Comparison of ENCODE assay signal across 22 mouse cellular contexts in genomic region chr19:45336718-45337117, GRCm38 (mm10). TPM values are rescaled to one million over a fixed set of nuclear protein-coding genes. Genes with fewer than 3 reads are reported as not detected.
A peak's percentile ranks its signal among the peaks of the same experiment; 100 is the strongest.
DNase-seq lines count a peak whose midpoint lies in the region; ATAC-seq and TF ChIP-seq lines count a peak whose summit lies in the region.
"Had no signal": no experiment of that assay in that cellular context is flagged by ENCODE, and none has a peak within 500 bp of the region (broad histone marks: within the 10 kb centered on the region; RNA-seq: fewer than 3 reads in every experiment).

No protein-coding gene starts in this region.

- H3K9ac ChIP-seq in embryonic facial prominence, embryonic 14.5 days (ENCODE audit: low read depth, low read length) = no peak overlapping the region
- H3K9ac ChIP-seq in midbrain, embryonic 12.5 days (replicated peaks) = no peak overlapping the region
- H3K9ac ChIP-seq in midbrain, postnatal 0 days (replicated peaks; ENCODE audit: low read length, poor library complexity, severe bottlenecking) = no peak overlapping the region
- no peak overlapping the region for H3K9ac ChIP-seq in limb, embryonic 14.5 days (ENCODE audit: low read depth, low read length, severe bottlenecking)
- H3K9ac ChIP-seq: embryonic facial prominence, embryonic 15.5 days; forebrain, embryonic 15.5 days; heart, embryonic 15.5 days had no signal

- H3K4me1 ChIP-seq in embryonic facial prominence, embryonic 14.5 days (ENCODE audit: control insufficient read depth, insufficient read depth, low read length) = peaks cover 11% of the 10 kb centered on the region; the same call in 1 of the 2 replicates
- H3K4me1 ChIP-seq in embryonic facial prominence, embryonic 10.5 days = peaks cover 15% of the 10 kb centered on the region; the same call in 1 of the 2 replicates
- peaks cover 14% of the 10 kb centered on the region for H3K4me1 ChIP-seq in midbrain, embryonic 12.5 days
- H3K4me1 ChIP-seq in midbrain, postnatal 0 days (ENCODE audit: insufficient read depth, low read length) = no peaks in the 10 kb centered on the region
- H3K4me1 ChIP-seq in limb, embryonic 14.5 days (ENCODE audit: control insufficient read depth, insufficient read depth, low read length) = no peaks in the 10 kb centered on the region
- H3K4me1 ChIP-seq: heart, embryonic 15.5 days had no signal

- peak; percentile 53; the same call in 1 of the 2 replicates for ATAC-seq in embryonic facial prominence, embryonic 14.5 days (ENCODE audit: low read depth)
- ATAC-seq in midbrain, embryonic 12.5 days (ENCODE audit: low FRiP score, low read depth) = no peak
- ATAC-seq in midbrain, postnatal 0 days (ENCODE audit: low FRiP score) = no peak
- peak; percentile 63 for ATAC-seq in limb, embryonic 14.5 days (ENCODE audit: low FRiP score, low read depth)
- ATAC-seq: forebrain, embryonic 15.5 days; hindbrain, postnatal 0 days had no signal

- H3K9me3 ChIP-seq in embryonic facial prominence, embryonic 14.5 days (ENCODE audit: control insufficient read depth, low read length) = no peaks in the 10 kb centered on the region
- H3K9me3 ChIP-seq in embryonic facial prominence, embryonic 10.5 days = no peaks in the 10 kb centered on the region
- H3K9me3 ChIP-seq in midbrain, embryonic 12.5 days = no peaks in the 10 kb centered on the region
- no peaks in the 10 kb centered on the region for H3K9me3 ChIP-seq in midbrain, postnatal 0 days (ENCODE audit: low read length)
- H3K9me3 ChIP-seq in limb, embryonic 14.5 days (ENCODE audit: control insufficient read depth, low read length) = no peaks in the 10 kb centered on the region
- H3K9me3 ChIP-seq: embryonic facial prominence, embryonic 15.5 days; forebrain, embryonic 15.5 days; heart, embryonic 15.5 days had no signal

- DNase-seq in embryonic facial prominence, embryonic 14.5 days (ENCODE audit: low spot score) = peak; percentile 48
- no peak for DNase-seq in embryonic facial prominence, embryonic 10.5 days (ENCODE audit: low spot score)
- no peak for DNase-seq in midbrain, postnatal 0 days (ENCODE audit: low spot score)
- peak; percentile 40 for DNase-seq in limb, embryonic 14.5 days (ENCODE audit: low spot score)
- peak; percentile 37 for DNase-seq in retina, embryonic 14.5 days (ENCODE audit: low spot score)
- no peak for DNase-seq in cerebellum, postnatal 36 days
- no peak for DNase-seq in gastrocnemius, adult 18-20 months (ENCODE audit: low spot score)
- DNase-seq: adrenal gland, postnatal 14 days; B cell, adult 2 months; cerebellum, adult 11-12 months; cerebellum, adult 9-10 months; cerebellum, postnatal 25 days; gastrocnemius, postnatal 10 days; heart, adult 2 months; heart, postnatal 14 days had no signal

- no peaks in the 10 kb centered on the region for H3K36me3 ChIP-seq in embryonic facial prominence, embryonic 14.5 days (ENCODE audit: control insufficient read depth, insufficient read depth, low read length)
- no peaks in the 10 kb centered on the region for H3K36me3 ChIP-seq in embryonic facial prominence, embryonic 10.5 days (replicated peaks)
- no peaks in the 10 kb centered on the region for H3K36me3 ChIP-seq in midbrain, embryonic 12.5 days
- H3K36me3 ChIP-seq in midbrain, postnatal 0 days (ENCODE audit: insufficient read depth, low read length) = no peaks in the 10 kb centered on the region
- H3K36me3 ChIP-seq in limb, embryonic 14.5 days (ENCODE audit: control insufficient read depth, insufficient read depth, low read length) = no peaks in the 10 kb centered on the region
- H3K36me3 ChIP-seq: embryonic facial prominence, embryonic 15.5 days; forebrain, embryonic 15.5 days; heart, embryonic 15.5 days had no signal

- no peaks in the 10 kb centered on the region for H3K27me3 ChIP-seq in embryonic facial prominence, embryonic 14.5 days (replicated peaks; ENCODE audit: control insufficient read depth, insufficient read depth, low read length)
- H3K27me3 ChIP-seq in embryonic facial prominence, embryonic 10.5 days (replicated peaks; ENCODE audit: low read depth, poor library complexity, severe bottlenecking) = 0 out of 2 replicates have a peak, but pooled peaks cover 14% of the 10 kb centered on the region
- H3K27me3 ChIP-seq in midbrain, embryonic 12.5 days = peaks cover 13% of the 10 kb centered on the region
- H3K27me3 ChIP-seq in midbrain, postnatal 0 days (ENCODE audit: insufficient read depth, low read length) = no peaks in the 10 kb centered on the region
- H3K27me3 ChIP-seq in limb, embryonic 14.5 days (ENCODE audit: control insufficient read depth, insufficient read depth, low read length) = no peaks in the 10 kb centered on the region
- H3K27me3 ChIP-seq: embryonic facial prominence, embryonic 15.5 days; forebrain, embryonic 15.5 days; heart, embryonic 15.5 days had no signal

- TF ChIP-seq CTCF in midbrain, postnatal 0 days (IDR thresholded peaks at IDR 0.05) = no peak

- H3K27ac ChIP-seq in embryonic facial prominence, embryonic 14.5 days (replicated peaks; ENCODE audit: low read depth, low read length) = no peak overlapping the region
- H3K27ac ChIP-seq in embryonic facial prominence, embryonic 10.5 days (replicated peaks) = no peak overlapping the region
- 0 out of 2 replicates have a peak overlapping the region, but pooled peaks have one; percentile 80 for H3K27ac ChIP-seq in midbrain, embryonic 12.5 days (replicated peaks)
- H3K27ac ChIP-seq in midbrain, postnatal 0 days (ENCODE audit: low read depth, low read length) = no peak overlapping the region
- no peak overlapping the region for H3K27ac ChIP-seq in limb, embryonic 14.5 days (replicated peaks; ENCODE audit: low read depth, low read length)
- H3K27ac ChIP-seq: embryonic facial prominence, embryonic 15.5 days; heart, adult 2 months; heart, embryonic 15.5 days; hindbrain, postnatal 0 days had no signal

- TF ChIP-seq POLR2A in limb, embryonic 14.5 days (IDR thresholded peaks at IDR 0.05; ENCODE audit: borderline replicate concordance, extremely low read depth, insufficient read depth, insufficient read length) = no peak

- H3K4me3 ChIP-seq in embryonic facial prominence, embryonic 14.5 days (ENCODE audit: low read depth, low read length) = no peak overlapping the region
- H3K4me3 ChIP-seq in embryonic facial prominence, embryonic 10.5 days = no peak overlapping the region
- no peak overlapping the region for H3K4me3 ChIP-seq in midbrain, embryonic 12.5 days
- no peak overlapping the region for H3K4me3 ChIP-seq in midbrain, postnatal 0 days (ENCODE audit: low read depth, low read length)
- no peak overlapping the region for H3K4me3 ChIP-seq in limb, embryonic 14.5 days (replicated peaks; ENCODE audit: low read length)
- H3K4me3 ChIP-seq: embryonic facial prominence, embryonic 15.5 days; erythroblast, embryonic 14.5 days; forebrain, embryonic 15.5 days; heart, adult 2 months; heart, embryonic 15.5 days had no signal

- 76% methylated on average over 6 of the region's 6 CpGs for WGBS in embryonic facial prominence, embryonic 14.5 days
- 82% methylated on average over 6 of the region's 6 CpGs for WGBS in embryonic facial prominence, embryonic 10.5 days
- WGBS in midbrain, embryonic 12.5 days = 76% methylated on average over 6 of the region's 6 CpGs
- WGBS in midbrain, postnatal 0 days = 78% methylated on average over 6 of the region's 6 CpGs
- 68% methylated on average over 6 of the region's 6 CpGs for WGBS in limb, embryonic 14.5 days

- H3K4me2 ChIP-seq in embryonic facial prominence, embryonic 14.5 days (ENCODE audit: low read depth, low read length) = no peak overlapping the region
- no peak overlapping the region for H3K4me2 ChIP-seq in midbrain, embryonic 12.5 days (replicated peaks)
- no peak overlapping the region for H3K4me2 ChIP-seq in midbrain, postnatal 0 days (ENCODE audit: low read depth, low read length, poor library complexity, severe bottlenecking)
- no peak overlapping the region for H3K4me2 ChIP-seq in limb, embryonic 14.5 days (replicated peaks; ENCODE audit: low read depth, low read length, severe bottlenecking)
- H3K4me2 ChIP-seq: embryonic facial prominence, embryonic 15.5 days; forebrain, embryonic 15.5 days; heart, embryonic 11.5 days; heart, embryonic 15.5 days had no signal

RNA-seq across cellular contexts. Expression of gene Btrc, which starts 26.8 kb away (rescaled TPM):
- polyA plus RNA-seq in embryonic facial prominence, embryonic 14.5 days (2014; fragmentation: Nextera tagmentation; extraction: Ambion mirVana) = 44.6 and 45.0 TPM in 2 replicates
- 52.2 and 55.4 TPM in 2 replicates for polyA plus RNA-seq in embryonic facial prominence, embryonic 10.5 days (2016; fragmentation: Nextera tagmentation; extraction: Ambion mirVana)
- polyA plus RNA-seq in midbrain, embryonic 12.5 days (2016; fragmentation: Nextera tagmentation; extraction: Ambion mirVana) = 56.5 and 58.7 TPM in 2 replicates
- 60.1 and 66.6 TPM in 2 replicates for total RNA-seq in midbrain, postnatal 0 days (2014; rRNA removed)
- 51.4 and 52.8 TPM in 2 replicates for polyA plus RNA-seq in midbrain, postnatal 0 days (2015; fragmentation: Nextera tagmentation; extraction: Ambion mirVana)
- polyA plus RNA-seq in limb, embryonic 14.5 days (2012; rRNA removed) = 38.3 and 41.5 TPM in 2 replicates
- 44.1 and 47.5 TPM in 2 replicates for polyA plus RNA-seq in limb, embryonic 14.5 days (2014; fragmentation: Nextera tagmentation; extraction: Ambion mirVana)
- 10 to 100 TPM; 23.8 to 28.3 TPM for total RNA-seq in gastrocnemius, adult 18-20 months (2021)

Comparison
In these comparisons a context has a peak if more than half of its experiments do, and no peak if none do; other contexts are left out.
1. DNase-seq: peak in embryonic facial prominence, embryonic 14.5 days (single experiment), limb, embryonic 14.5 days (single experiment) and retina, embryonic 14.5 days (single experiment); none in embryonic facial prominence, embryonic 10.5 days (single experiment), midbrain, postnatal 0 days (single experiment), cerebellum, postnatal 36 days (0 of 2) and gastrocnemius, adult 18-20 months (single experiment).
2. ATAC-seq: peak in embryonic facial prominence, embryonic 14.5 days (single experiment) and limb, embryonic 14.5 days (single experiment); none in midbrain, embryonic 12.5 days (single experiment) and midbrain, postnatal 0 days (single experiment).